Mouse (Mus musculus): ENCODE measurements around the gene Capn13. TPM values are rescaled to one million over a fixed set of nuclear protein-coding genes. Genes with fewer than 3 reads are reported as not detected.

Gene Capn13
- total RNA-seq, 1 experiment = not detected

- Histone ChIP-seq H3K36me3 (ENCODE audit: control insufficient read depth, insufficient read depth, low read length, poor library complexity, severe bottlenecking) (no peaks in the 10 kb centered on the region), H3K4me1 (ENCODE audit: control insufficient read depth in 2 of 2, insufficient read depth in 2 of 2, low read length in 2 of 2, poor library complexity in 1 of 2) (no peaks in the 10 kb centered on the region), H3K27ac (ENCODE audit: insufficient read depth, low read depth, low read length, poor library complexity, severe bottlenecking) (no peak overlapping the region), H3K9ac (ENCODE audit: insufficient read depth, low read depth, low read length, poor library complexity, severe bottlenecking) (no peak overlapping the region), H3K4me3 (ENCODE audit: insufficient read depth in 1 of 2, low read depth in 1 of 2, low read length in 2 of 2, poor library complexity in 1 of 2, severe bottlenecking in 1 of 2) (no peak overlapping the region), H3K9me3 (ENCODE audit: control insufficient read depth, insufficient read depth, low read depth, low read length) (no peaks in the 10 kb centered on the region)
- TF ChIP-seq MAFK (IDR thresholded peaks at IDR 0.05; ENCODE audit: insufficient read depth, low read depth, low read length) (no peak), HCFC1 (IDR thresholded peaks at IDR 0.05; ENCODE audit: borderline replicate concordance, insufficient read depth, low read length) (no peak), ZC3H11A (IDR thresholded peaks at IDR 0.05; ENCODE audit: borderline replicate concordance, low read depth, low read length) (no peak), ZNF384 (IDR thresholded peaks at IDR 0.05; ENCODE audit: low read depth, low read length) (no peak), CHD2 (IDR thresholded peaks at IDR 0.05; ENCODE audit: low read depth, low read length) (no peak)
- DNase-seq (ENCODE audit: low read depth, low spot score) = no peak
- in situ Hi-C loops (cut with MboI; ENCODE audit: low sequenced_read_pairs in 2 of 2, unreplicated experiment in 2 of 2) = loop anchor here in 1 of 2 experiments (25.0 kb wide), 1 partner anchor 573 kb away; no protein-coding TSS in a partner anchor
Measured at GRCm38 (mm10) chr17:73314786-73315185, 85.9 kb downstream of the Capn13 start.

DNA sequence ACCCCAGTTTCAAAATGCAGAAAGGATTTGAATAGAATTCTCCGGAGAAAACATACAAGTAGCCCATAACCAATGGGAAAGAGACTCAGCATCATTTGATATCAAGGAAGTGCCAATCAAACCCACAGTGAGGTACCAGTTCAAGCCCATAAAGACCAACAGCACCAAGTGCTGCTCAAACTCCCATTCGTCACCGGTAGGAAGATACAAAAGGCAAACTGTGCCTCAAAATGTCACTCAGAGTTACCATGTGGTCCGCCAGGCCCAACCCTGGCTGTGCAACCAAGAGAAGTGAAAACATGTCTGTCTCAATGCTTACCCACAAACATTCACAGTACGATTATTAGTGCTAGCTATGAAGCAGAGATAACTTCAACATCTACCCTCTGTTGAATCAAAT, 89.2 kb downstream of the Capn13 start:
- H3K4me1 ChIP-seq (ENCODE audit: control insufficient read depth in 2 of 2, insufficient read depth in 2 of 2, low read length in 2 of 2, poor library complexity in 1 of 2) = no peaks in the 10 kb centered on the region
- no peak for DNase-seq (ENCODE audit: low read depth, low spot score)
- no peaks in the 10 kb centered on the region for H3K9me3 ChIP-seq (ENCODE audit: control insufficient read depth, insufficient read depth, low read depth, low read length)
- H3K4me3 ChIP-seq (ENCODE audit: insufficient read depth in 1 of 2, low read depth in 1 of 2, low read length in 2 of 2, poor library complexity in 1 of 2, severe bottlenecking in 1 of 2) = no peak overlapping the region
- no peak overlapping the region for H3K9ac ChIP-seq (ENCODE audit: insufficient read depth, low read depth, low read length, poor library complexity, severe bottlenecking)
- in situ Hi-C loops (cut with MboI; ENCODE audit: low sequenced_read_pairs in 2 of 2, unreplicated experiment in 2 of 2) = loop anchor here in 1 of 2 experiments (25.0 kb wide), 1 partner anchor 576 kb away; no protein-coding TSS in a partner anchor
- H3K36me3 ChIP-seq (ENCODE audit: control insufficient read depth, insufficient read depth, low read length, poor library complexity, severe bottlenecking) = no peaks in the 10 kb centered on the region
- no peak overlapping the region for H3K27ac ChIP-seq (ENCODE audit: insufficient read depth, low read depth, low read length, poor library complexity, severe bottlenecking)
- TF ChIP-seq MAFK (IDR thresholded peaks at IDR 0.05; ENCODE audit: insufficient read depth, low read depth, low read length) = no peak
- TF ChIP-seq ZNF384 (IDR thresholded peaks at IDR 0.05; ENCODE audit: low read depth, low read length) = no peak
- TF ChIP-seq ZC3H11A (IDR thresholded peaks at IDR 0.05; ENCODE audit: borderline replicate concordance, low read depth, low read length) = no peak
- no peak for TF ChIP-seq CHD2 (IDR thresholded peaks at IDR 0.05; ENCODE audit: low read depth, low read length)
- TF ChIP-seq HCFC1 (IDR thresholded peaks at IDR 0.05; ENCODE audit: borderline replicate concordance, insufficient read depth, low read length) = no peak

DNA sequence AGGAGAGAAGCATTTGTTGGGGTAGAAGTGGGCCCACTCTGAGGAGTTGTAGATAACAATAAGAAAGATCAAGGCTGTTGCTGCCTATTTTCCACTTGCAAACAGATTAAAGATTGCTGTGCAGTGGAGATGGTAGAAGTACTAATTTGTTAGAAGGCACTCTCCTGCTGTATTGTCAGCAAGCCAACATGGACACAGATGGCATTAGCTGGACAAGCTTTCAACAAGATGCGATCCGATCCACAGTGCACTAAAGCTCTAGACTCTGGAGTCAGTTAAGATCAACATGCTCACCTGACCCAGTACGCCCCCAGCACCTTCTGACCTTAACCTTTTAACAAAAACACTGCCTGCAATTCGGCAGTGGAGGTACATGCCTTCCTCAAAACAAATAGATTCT, 92.0 kb downstream of the Capn13 start:
- H3K36me3 ChIP-seq (ENCODE audit: control insufficient read depth, insufficient read depth, low read length, poor library complexity, severe bottlenecking) = no peaks in the 10 kb centered on the region
- no peak overlapping the region for H3K4me3 ChIP-seq (ENCODE audit: insufficient read depth in 1 of 2, low read depth in 1 of 2, low read length in 2 of 2, poor library complexity in 1 of 2, severe bottlenecking in 1 of 2)
- no peak overlapping the region for H3K9ac ChIP-seq (ENCODE audit: insufficient read depth, low read depth, low read length, poor library complexity, severe bottlenecking)
- H3K4me1 ChIP-seq (ENCODE audit: control insufficient read depth in 2 of 2, insufficient read depth in 2 of 2, low read length in 2 of 2, poor library complexity in 1 of 2) = no peaks in the 10 kb centered on the region
- DNase-seq (ENCODE audit: low read depth, low spot score) = no peak
- in situ Hi-C loops (cut with MboI; ENCODE audit: low sequenced_read_pairs in 2 of 2, unreplicated experiment in 2 of 2) = loop anchor here (5.0 to 25.0 kb wide), 4 partner anchors 434 to 579 kb away; no protein-coding TSS in a partner anchor
- no peak for TF ChIP-seq ZNF384 (IDR thresholded peaks at IDR 0.05; ENCODE audit: low read depth, low read length)
- no peak for TF ChIP-seq MAFK (IDR thresholded peaks at IDR 0.05; ENCODE audit: insufficient read depth, low read depth, low read length)
- no peak for TF ChIP-seq HCFC1 (IDR thresholded peaks at IDR 0.05; ENCODE audit: borderline replicate concordance, insufficient read depth, low read length)
- H3K9me3 ChIP-seq (ENCODE audit: control insufficient read depth, insufficient read depth, low read depth, low read length) = no peaks in the 10 kb centered on the region
- H3K27ac ChIP-seq (ENCODE audit: insufficient read depth, low read depth, low read length, poor library complexity, severe bottlenecking) = no peak overlapping the region

- TF ChIP-seq MAFK (IDR thresholded peaks at IDR 0.05; ENCODE audit: insufficient read depth, low read depth, low read length) = no peak
- no peak for TF ChIP-seq HCFC1 (IDR thresholded peaks at IDR 0.05; ENCODE audit: borderline replicate concordance, insufficient read depth, low read length)
- no peak for TF ChIP-seq ZC3H11A (IDR thresholded peaks at IDR 0.05; ENCODE audit: borderline replicate concordance, low read depth, low read length)
- TF ChIP-seq ZNF384 (IDR thresholded peaks at IDR 0.05; ENCODE audit: low read depth, low read length) = no peak
- TF ChIP-seq CHD2 (IDR thresholded peaks at IDR 0.05; ENCODE audit: low read depth, low read length) = no peak
Measured at GRCm38 (mm10) chr17:73306626-73307025, 94.0 kb downstream of the Capn13 start.

GRCm38 (mm10) chr17:73305622-73306021, 95.0 kb downstream of the Capn13 start:
- no peaks in the 10 kb centered on the region for H3K36me3 ChIP-seq (ENCODE audit: control insufficient read depth, insufficient read depth, low read length, poor library complexity, severe bottlenecking)
- in situ Hi-C loops (cut with MboI; ENCODE audit: low sequenced_read_pairs in 2 of 2, unreplicated experiment in 2 of 2) = loop anchor here (5.0 to 25.0 kb wide), 4 partner anchors 437 to 582 kb away; no protein-coding TSS in a partner anchor
- H3K4me3 ChIP-seq (ENCODE audit: insufficient read depth in 1 of 2, low read depth in 1 of 2, low read length in 2 of 2, poor library complexity in 1 of 2, severe bottlenecking in 1 of 2) = no peak overlapping the region
- H3K9me3 ChIP-seq (ENCODE audit: control insufficient read depth, insufficient read depth, low read depth, low read length) = no peaks in the 10 kb centered on the region
- H3K4me1 ChIP-seq (ENCODE audit: control insufficient read depth in 2 of 2, insufficient read depth in 2 of 2, low read length in 2 of 2, poor library complexity in 1 of 2) = no peaks in the 10 kb centered on the region
- DNase-seq (ENCODE audit: low read depth, low spot score) = peak; percentile 78
- H3K27ac ChIP-seq (ENCODE audit: insufficient read depth, low read depth, low read length, poor library complexity, severe bottlenecking) = no peak overlapping the region
- TF ChIP-seq MAFK (IDR thresholded peaks at IDR 0.05; ENCODE audit: insufficient read depth, low read depth, low read length) (no peak), ZC3H11A (IDR thresholded peaks at IDR 0.05; ENCODE audit: borderline replicate concordance, low read depth, low read length) (peak; percentile 34; the same call in 1 of the 2 replicates), ZNF384 (IDR thresholded peaks at IDR 0.05; ENCODE audit: low read depth, low read length) (no peak), HCFC1 (IDR thresholded peaks at IDR 0.05; ENCODE audit: borderline replicate concordance, insufficient read depth, low read length) (no peak), CHD2 (IDR thresholded peaks at IDR 0.05; ENCODE audit: low read depth, low read length) (no peak)
- H3K9ac ChIP-seq (ENCODE audit: insufficient read depth, low read depth, low read length, poor library complexity, severe bottlenecking) = no peak overlapping the region

More at GRCm38 (mm10) chr17:73306626-73307025, 94.0 kb downstream of the Capn13 start:
- no peak overlapping the region for H3K4me3 ChIP-seq (ENCODE audit: insufficient read depth in 1 of 2, low read depth in 1 of 2, low read length in 2 of 2, poor library complexity in 1 of 2, severe bottlenecking in 1 of 2)
- in situ Hi-C loops (cut with MboI; ENCODE audit: low sequenced_read_pairs in 2 of 2, unreplicated experiment in 2 of 2) = loop anchor here (5.0 to 25.0 kb wide), 4 partner anchors 436 to 581 kb away; no protein-coding TSS in a partner anchor
- DNase-seq (ENCODE audit: low read depth, low spot score) = no peak
- no peaks in the 10 kb centered on the region for H3K9me3 ChIP-seq (ENCODE audit: control insufficient read depth, insufficient read depth, low read depth, low read length)
- no peaks in the 10 kb centered on the region for H3K36me3 ChIP-seq (ENCODE audit: control insufficient read depth, insufficient read depth, low read length, poor library complexity, severe bottlenecking)
- H3K4me1 ChIP-seq (ENCODE audit: control insufficient read depth in 2 of 2, insufficient read depth in 2 of 2, low read length in 2 of 2, poor library complexity in 1 of 2) = no peaks in the 10 kb centered on the region
- no peak overlapping the region for H3K9ac ChIP-seq (ENCODE audit: insufficient read depth, low read depth, low read length, poor library complexity, severe bottlenecking)
- H3K27ac ChIP-seq (ENCODE audit: insufficient read depth, low read depth, low read length, poor library complexity, severe bottlenecking) = no peak overlapping the region
